Mouse (Mus musculus): ENCODE measurements around the gene Ampd2. TPM values are rescaled to one million over a fixed set of nuclear protein-coding genes. Genes with fewer than 3 reads are reported as not detected.

Gene Ampd2
- polyA plus RNA-seq, 1 experiment = 92.9 TPM

DNA sequence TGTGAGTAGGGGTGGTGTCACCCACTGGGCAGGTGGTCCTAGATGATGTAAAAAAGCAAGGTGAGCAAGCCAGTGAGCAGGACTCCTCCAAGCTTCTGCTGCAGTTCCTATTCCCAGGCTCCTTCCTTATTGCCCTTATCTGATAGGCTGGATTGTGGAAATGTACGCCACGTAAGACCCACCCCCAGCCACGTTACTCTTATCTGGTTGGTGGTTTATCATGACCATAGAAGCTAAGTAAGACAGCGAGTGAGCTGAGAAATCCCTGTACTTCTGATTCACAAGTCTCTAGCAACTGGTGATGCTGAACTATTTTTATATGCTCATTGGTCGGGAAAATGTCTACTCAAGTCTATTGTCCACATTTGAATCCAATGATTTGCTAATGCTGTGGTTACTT, 60.4 kb downstream of the Ampd2 start:
- H3K4me3 ChIP-seq (ENCODE audit: extremely low read depth, insufficient read depth, insufficient read length) = no peak overlapping the region
- TF ChIP-seq POLR2A (IDR thresholded peaks at IDR 0.05; ENCODE audit: low read depth, low read length) = no peak
- TF ChIP-seq CTCF (IDR thresholded peaks at IDR 0.05; ENCODE audit: extremely low read depth, insufficient read depth, insufficient read length, insufficient replicate concordance) = no peak
- no peaks in the 10 kb centered on the region for H3K36me3 ChIP-seq (ENCODE audit: control insufficient read depth, insufficient read depth, low read length)
- H3K27me3 ChIP-seq (ENCODE audit: control insufficient read depth, insufficient read depth, low read length) = no peaks in the 10 kb centered on the region
- H3K4me1 ChIP-seq (ENCODE audit: control insufficient read depth, insufficient read depth, insufficient read length) = no peaks in the 10 kb centered on the region
- 72% methylated on average over 5 of the region's 5 CpGs for WGBS
- DNase-seq (ENCODE audit: low read depth in 1 of 2, low spot score in 2 of 2) = no peak
- no peak overlapping the region for H3K27ac ChIP-seq (ENCODE audit: insufficient read depth, low read length)

DNA sequence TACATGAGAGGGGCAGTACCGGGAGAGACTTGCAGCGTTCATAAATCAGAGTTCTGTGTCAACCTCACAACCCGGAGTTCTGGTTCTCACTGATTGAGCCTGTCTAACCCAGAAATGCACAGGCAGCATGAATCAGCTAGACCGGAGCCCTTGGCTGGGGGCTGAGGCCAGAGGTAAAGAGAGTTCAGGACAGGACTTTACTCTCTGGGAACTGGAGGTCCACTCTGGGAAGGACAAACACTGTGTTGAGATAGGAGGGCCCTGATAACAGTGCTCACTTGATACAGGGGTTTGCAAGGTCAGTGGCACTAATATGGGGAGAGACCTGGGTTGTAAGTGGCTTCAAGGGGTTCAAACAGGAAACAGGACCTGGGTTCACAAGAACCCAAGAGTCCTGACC, 61.1 kb downstream of the Ampd2 start:
- Histone ChIP-seq H3K27me3 (ENCODE audit: control insufficient read depth, insufficient read depth, low read length) (no peaks in the 10 kb centered on the region), H3K36me3 (ENCODE audit: control insufficient read depth, insufficient read depth, low read length) (no peaks in the 10 kb centered on the region), H3K27ac (ENCODE audit: insufficient read depth, low read length) (no peak overlapping the region), H3K4me1 (ENCODE audit: control insufficient read depth, insufficient read depth, insufficient read length) (no peaks in the 10 kb centered on the region), H3K4me3 (ENCODE audit: extremely low read depth, insufficient read depth, insufficient read length) (no peak overlapping the region)
- 59% methylated on average over 4 of the region's 4 CpGs for WGBS
- TF ChIP-seq POLR2A (IDR thresholded peaks at IDR 0.05; ENCODE audit: low read depth, low read length) (no peak), CTCF (IDR thresholded peaks at IDR 0.05; ENCODE audit: extremely low read depth, insufficient read depth, insufficient read length, insufficient replicate concordance) (no peak)
- no peak for DNase-seq (ENCODE audit: low read depth in 1 of 2, low spot score in 2 of 2)

Other genes starting within 250 kb of the Ampd2 start
- 0.04 TPM in 1 of 2 replicates, not detected in the other for gene Eps8l3, start 209.4 kb downstream of the Ampd2 start, polyA plus RNA-seq (2012; rRNA removed)
- gene Gstm5, start 190.8 kb downstream of the Ampd2 start, polyA plus RNA-seq (2012; rRNA removed) = 5.9 and 6.4 TPM in 2 replicates
- gene Gstm7, start 154.8 kb downstream of the Ampd2 start, polyA plus RNA-seq (2012; rRNA removed) = 1.1 and 1.4 TPM in 2 replicates
- 0.15 TPM in 1 of 2 replicates, not detected in the other for gene Gstm6, start 142.9 kb downstream of the Ampd2 start, polyA plus RNA-seq (2012; rRNA removed)
- not detected in 2 replicates for gene Gstm3, start 117.4 kb downstream of the Ampd2 start, polyA plus RNA-seq (2012; rRNA removed)
- gene Gstm2, start 100.2 kb downstream of the Ampd2 start, polyA plus RNA-seq (2012; rRNA removed) = 16.9 and 20.2 TPM in 2 replicates
- 82.6 and 98.9 TPM in 2 replicates for gene Gstm1, start 68.7 kb downstream of the Ampd2 start, polyA plus RNA-seq (2012; rRNA removed)
- gene Gstm4, start 41.8 kb downstream of the Ampd2 start, polyA plus RNA-seq (2012; rRNA removed) = 4.6 and 5.7 TPM in 2 replicates
- gene Gnat2, start 6.1 kb upstream of the Ampd2 start, polyA plus RNA-seq (2012; rRNA removed) = 0.16 and 0.18 TPM in 2 replicates
- gene Gnai3, start 59.5 kb upstream of the Ampd2 start, polyA plus RNA-seq (2012; rRNA removed) = 11.3 and 11.6 TPM in 2 replicates
- gene Gpr61, start 68.2 kb upstream of the Ampd2 start, polyA plus RNA-seq (2012; rRNA removed) = 0.06 TPM in 1 of 2 replicates, not detected in the other
- 6.2 and 8.3 TPM in 2 replicates for gene Amigo1, start 99.7 kb upstream of the Ampd2 start, polyA plus RNA-seq (2012; rRNA removed)
- 12.7 and 13.8 TPM in 2 replicates for gene Cyb561d1, start 114.6 kb upstream of the Ampd2 start, polyA plus RNA-seq (2012; rRNA removed)
- 8.2 and 11.5 TPM in 2 replicates for gene Atxn7l2, start 124.3 kb upstream of the Ampd2 start, polyA plus RNA-seq (2012; rRNA removed)
- 0.15 and 0.16 TPM in 2 replicates for gene Sypl2, start 140.0 kb upstream of the Ampd2 start, polyA plus RNA-seq (2012; rRNA removed)
- 21.3 and 22.4 TPM in 2 replicates for gene Psma5, start 170.3 kb upstream of the Ampd2 start, polyA plus RNA-seq (2012; rRNA removed)
- gene Sort1, start 197.4 kb upstream of the Ampd2 start, polyA plus RNA-seq (2012; rRNA removed) = 10.7 and 11.4 TPM in 2 replicates

All from spleen, adult 2 months (tissue).